Mouse (Mus musculus) cortical plate, adult 2 months (tissue): ENCODE results near the gene Tmc8.

Experiments used
- CTCF ChIP-seq: fragments of 200-500 bp; IDR thresholded peaks from 2 replicates; pipeline ENCODE4 v1.5.1; 2011; ENCODE audit warnings: mild to moderate bottlenecking, control low read depth, low read length; ENCODE audit not compliant: insufficient read depth; ENCODE audit errors: extremely low read depth
- POLR2A ChIP-seq: fragments of 200-500 bp; IDR thresholded peaks from 2 replicates; pipeline ENCODE4 v1.6.1; 2011; ENCODE audit warnings: mild to moderate bottlenecking, low read length, control low read depth; ENCODE audit not compliant: insufficient read depth; ENCODE audit errors: extremely low read depth

- TF ChIP-seq POLR2A, result no peak
- TF ChIP-seq CTCF, result no peak
Measured at GRCm38 (mm10) chr11:117755891-117756290, 26.0 kb upstream of the Tmc8 start.
